Mouse (Mus musculus): ENCODE measurements around the gene Peak1.
"Not testable (repeated sequence)": the region's sequence is repeated elsewhere in the genome, so short reads cannot be mapped to it uniquely, and the experiment has no call there.

Peak1 gene

DNA sequence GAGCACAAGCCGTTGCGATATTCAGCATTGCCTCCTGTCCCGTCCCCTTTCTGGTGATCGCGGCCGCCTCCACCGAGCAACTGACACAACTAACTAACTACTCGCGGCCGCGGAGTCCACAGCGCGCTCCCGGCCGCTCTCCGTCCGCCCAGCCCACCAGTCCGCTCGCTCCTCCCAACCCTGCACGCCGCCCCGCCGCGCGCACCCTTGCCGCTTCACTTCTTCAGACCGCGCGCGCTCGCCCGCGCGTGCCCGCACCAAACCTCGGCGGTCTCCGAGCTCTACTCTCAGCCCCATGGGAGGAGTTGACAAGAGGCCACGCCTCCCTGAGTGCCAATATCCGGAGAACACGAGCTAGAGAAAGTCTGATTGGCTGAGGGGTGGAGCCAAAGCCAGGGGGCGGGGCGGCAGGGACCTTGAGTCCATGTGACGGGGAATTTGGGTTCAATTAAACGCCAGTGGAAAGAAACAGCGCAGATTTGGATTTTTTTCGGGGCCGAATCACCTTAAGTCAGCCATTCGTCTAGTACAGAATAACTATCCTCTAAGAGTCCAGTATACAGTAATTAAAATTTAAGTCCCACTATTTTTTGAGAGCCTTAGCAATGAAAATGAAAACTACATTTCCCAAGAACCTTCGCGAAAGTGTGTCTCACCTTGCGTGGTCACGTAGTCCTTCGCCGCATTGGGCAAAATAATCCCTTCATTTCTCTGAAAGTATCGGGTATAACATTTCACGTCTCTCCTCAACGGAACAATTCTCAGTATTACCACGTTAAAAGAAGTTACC, at the start of gene Peak1, which contains the start of gene Hmg20a:
Gene Peak1, minus strand, starts transcription at position 120 of the 790 bp plus-strand sequence.
Gene Hmg20a, plus strand, starts transcription at position 662 of the 790 bp plus-strand sequence.
- DNase-seq (ENCODE audit: low spot score), result peak; percentile 100

DNA sequence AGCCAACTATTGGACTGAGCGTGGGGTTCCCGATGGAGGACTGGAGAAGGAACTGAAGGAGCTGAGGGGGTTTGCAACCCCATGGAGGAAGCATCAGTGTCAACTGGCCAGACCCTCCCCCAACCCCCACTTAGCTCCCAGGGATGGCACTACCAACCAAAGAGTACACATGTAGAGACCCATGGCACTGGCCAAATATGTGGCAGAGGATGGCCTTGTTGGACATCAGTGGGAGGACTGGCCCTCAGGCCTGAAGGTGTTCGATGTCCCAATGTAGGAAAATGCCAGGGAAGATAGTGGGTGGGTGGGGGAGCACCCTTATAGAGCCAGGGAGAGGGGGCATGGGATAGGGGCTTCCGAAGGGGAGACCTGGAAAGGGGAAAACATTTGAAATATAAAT, 48.4 kb upstream of the Peak1 start:
- DNase-seq (ENCODE audit: low spot score), result no peak

DNA sequence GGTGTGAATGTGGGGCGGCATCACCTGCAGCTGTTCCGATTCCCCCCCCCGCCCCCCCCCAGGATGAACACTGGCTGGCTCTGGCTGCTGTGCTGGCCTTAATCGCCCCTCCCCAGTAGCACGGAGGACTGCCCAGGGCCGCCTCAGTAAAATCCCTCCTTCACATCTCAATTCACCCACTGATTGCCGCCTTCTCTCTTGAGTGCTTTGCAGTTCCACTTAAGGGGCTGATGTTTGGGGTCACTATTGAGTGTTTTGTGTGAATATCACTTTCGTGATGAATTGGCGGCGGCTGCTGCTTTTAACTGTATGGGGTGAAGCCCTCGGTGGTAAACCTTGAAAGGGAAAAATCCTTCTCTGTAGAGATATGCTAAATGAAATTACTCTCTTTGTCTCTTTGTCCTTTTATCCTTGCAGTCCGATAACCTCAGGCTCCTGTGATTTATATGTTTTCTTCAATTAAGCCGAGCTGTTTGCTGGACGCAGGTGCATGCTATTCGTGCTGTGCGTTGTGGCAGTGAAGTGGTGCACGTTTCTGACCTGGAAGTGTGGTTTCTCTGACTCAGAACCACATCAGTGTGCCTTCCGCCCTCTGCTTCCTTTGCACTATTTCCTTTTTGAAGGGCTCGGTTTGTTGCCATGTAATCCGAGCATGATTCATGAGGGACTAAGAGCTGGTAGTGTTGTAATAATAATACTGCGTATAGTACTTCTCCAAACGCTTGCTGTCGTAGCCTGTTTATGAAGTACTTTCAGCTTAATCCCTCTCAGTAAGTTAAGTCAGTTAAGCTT, 47.2 kb upstream of the Peak1 start:
- peak; percentile 14 for DNase-seq (ENCODE audit: low spot score)

DNA sequence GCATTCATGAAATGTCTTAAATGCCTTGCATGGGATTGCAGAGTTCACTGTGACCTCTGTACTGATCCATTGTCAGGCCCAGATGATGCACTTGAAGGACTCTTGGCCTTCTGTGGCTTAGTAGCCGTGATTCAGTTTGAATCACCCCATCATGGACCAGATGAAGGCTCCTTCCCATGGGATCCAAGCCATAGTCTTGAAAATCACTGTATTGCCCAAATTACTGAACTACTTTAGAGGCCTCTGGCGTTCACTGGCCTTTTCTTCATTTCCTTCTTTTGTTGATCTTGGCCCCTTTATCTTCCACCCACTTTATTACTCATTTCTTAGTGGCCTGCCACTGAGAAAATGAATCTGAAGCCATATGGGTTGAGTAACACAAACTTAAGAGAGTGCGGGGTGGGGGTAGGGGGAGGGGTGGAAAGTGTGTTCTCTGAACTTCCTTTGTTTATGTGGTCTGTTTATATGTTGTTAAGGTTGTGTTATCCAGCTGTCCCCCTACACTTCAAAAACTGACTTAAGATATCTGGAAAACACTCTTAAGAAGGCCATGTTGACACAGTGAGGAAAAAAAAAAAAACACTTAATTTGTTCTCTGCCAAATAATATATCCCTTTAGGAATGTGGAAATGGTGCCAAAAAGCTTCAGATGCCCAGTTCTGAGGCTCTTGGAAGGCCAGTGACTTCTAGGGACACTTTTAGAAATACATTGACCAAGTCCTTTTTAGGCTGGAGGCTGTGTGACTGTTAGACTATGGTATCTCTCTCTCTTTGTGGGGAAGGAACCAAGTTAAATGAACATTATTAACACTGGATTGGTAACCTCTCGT, 46.0 kb upstream of the Peak1 start:
- peak; percentile 70 for DNase-seq (ENCODE audit: low spot score)

DNA sequence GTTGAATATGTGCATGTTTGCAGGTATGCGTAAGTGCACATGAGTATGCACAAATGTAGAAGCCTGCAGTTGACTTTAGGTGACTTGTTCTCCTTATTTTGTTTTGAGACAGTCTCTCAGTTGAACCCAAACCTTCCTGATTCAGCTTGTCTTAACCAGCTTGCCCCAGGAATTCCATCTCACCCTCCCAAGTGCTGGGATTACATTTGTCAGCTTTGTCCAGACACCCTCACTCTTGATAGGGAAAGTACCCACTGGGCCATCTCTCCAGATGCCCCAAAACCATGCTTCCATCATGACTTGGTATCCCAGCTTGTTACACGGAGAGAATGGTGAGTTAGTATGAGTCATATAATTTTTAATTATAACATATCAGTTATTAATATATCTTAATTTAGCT, 45.2 kb upstream of the Peak1 start:
- DNase-seq (ENCODE audit: low spot score), result peak; percentile 3

DNA sequence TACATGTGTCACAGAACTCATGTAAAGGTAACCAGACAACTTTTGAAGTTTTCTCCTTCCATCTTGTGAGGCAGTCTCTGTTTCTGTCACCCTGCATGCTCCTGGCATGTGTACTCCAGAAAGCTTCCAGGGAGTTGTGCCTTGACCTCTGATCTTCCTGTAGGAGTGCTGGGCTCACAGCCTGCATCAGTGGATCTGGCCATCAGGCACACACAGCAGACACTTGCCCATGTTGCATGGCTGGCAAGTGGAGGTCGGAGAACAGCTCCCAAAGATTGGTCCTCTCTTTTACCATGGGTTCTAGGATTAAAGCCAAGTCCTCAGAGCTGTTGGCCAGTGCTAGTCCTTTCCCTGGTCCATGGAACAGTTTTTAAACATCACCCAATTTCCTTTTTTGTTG, 44.7 kb upstream of the Peak1 start:
- DNase-seq (ENCODE audit: low spot score), result peak; percentile 47

DNA sequence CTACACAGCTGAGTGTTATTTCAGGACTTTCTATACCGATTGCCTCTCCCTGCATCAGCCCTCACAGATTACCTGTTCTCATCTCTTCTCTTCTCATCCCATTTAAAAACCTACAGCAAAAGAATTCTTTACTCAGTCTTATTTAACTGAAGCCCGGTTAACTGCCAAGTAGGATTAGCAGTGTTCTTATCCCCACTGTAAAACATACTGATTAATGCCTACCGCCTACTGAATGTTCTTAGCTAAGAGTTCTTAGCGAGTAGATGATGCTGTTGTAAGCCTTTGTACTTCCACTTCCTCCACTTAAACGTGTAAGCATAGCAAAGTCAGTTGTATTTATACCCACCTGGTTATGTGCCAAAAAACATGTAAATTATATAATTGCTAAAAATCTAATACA, 43.1 kb upstream of the Peak1 start:
- no peak for DNase-seq (ENCODE audit: low spot score)

DNA sequence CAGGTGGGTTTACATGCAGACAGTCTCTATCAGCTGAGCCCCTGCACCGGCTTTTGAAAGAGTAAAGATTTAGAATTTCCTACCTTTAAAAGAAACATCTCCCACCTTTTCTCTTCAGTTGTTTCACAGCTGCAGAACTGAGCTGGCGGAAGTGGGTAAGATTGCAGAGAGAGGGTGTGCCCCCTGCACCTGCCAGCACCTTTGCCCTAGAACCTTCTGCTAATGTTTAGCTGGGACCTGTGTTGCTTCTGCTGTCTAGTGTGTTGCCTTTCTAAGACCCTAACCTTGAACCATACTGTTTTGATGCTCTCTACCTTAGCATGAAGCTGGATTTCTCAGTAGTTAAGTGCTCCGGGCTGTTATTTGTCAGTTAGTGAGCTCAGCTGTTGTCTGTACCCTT, 38.6 kb upstream of the Peak1 start:
- no peak for DNase-seq (ENCODE audit: low spot score)

DNA sequence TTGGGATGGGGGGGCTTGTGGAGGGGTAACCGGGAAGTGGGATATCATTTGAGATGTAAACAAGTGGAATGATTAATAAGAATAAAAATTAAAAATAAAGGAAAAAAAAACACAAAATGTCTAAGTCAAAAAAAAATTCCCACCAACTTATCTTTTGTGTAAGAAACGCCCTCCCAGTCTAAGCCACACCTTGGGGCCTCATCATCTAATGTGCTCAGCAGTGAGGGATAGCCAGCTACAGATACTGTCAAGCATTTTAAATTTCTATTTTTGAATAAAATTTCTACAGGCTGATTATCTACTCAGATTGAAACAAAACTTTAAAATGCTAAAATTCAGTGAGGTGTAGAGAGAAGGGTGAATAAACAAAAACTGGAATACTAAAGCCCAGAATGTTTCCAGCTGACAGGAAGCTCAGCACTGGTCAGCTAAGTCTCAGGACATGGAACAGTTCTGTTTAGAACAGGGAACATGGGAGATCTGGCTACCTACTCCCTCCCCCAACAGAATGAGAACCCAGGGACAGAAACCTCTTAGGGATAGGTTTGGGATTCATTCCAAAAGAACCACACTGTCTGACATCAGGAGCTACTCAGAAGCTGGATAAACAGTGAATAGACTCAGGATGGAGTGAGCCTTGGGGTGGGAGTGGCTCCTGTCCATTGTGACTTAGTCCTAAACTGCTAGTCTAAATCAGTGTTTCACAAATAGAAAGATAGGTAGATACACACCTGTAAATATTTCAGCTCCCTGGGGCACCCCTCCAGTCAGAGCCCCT, 35.4 kb upstream of the Peak1 start:
- no peak for DNase-seq (ENCODE audit: low spot score)

DNA sequence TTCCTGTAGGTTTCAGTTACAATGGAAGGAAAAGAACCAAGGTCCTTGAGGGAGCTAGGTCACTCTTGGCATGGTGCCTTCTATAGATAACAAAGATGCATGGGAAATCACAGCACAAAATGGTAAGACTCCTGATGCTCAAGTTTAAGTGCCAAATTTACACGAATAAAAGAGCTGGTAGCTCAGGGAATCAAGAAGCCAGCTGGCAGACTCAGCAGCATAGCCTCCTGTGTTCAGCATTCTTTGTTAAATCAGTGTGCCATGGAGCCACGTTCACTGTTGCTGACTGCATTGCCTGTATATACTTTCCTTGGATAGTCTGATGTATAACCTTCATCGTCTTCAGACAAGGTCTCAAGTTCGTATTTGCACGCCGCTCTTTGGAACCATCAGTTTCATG, 33.7 kb upstream of the Peak1 start:
- no peak for DNase-seq (ENCODE audit: low spot score)

DNA sequence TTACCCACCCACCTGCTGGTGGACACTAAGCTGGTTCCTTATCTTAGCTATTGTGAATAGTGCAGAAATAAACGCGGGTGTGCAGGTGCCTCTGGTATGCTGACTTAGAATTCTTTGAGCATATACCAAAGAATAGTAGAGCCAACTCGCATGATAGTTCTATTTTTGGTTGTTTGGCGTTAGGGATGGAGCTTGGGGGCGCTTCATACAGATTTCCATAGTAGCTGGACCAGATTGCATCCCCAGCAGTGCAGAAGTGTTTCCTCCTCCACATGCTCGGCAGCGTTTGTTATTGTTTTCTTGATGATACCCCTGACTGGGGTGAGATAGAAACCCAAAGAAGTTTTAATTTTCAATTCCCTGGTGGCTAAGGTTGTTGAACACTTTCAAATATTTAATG, 21.8 kb upstream of the Peak1 start:
- DNase-seq (ENCODE audit: low spot score), result no peak

DNA sequence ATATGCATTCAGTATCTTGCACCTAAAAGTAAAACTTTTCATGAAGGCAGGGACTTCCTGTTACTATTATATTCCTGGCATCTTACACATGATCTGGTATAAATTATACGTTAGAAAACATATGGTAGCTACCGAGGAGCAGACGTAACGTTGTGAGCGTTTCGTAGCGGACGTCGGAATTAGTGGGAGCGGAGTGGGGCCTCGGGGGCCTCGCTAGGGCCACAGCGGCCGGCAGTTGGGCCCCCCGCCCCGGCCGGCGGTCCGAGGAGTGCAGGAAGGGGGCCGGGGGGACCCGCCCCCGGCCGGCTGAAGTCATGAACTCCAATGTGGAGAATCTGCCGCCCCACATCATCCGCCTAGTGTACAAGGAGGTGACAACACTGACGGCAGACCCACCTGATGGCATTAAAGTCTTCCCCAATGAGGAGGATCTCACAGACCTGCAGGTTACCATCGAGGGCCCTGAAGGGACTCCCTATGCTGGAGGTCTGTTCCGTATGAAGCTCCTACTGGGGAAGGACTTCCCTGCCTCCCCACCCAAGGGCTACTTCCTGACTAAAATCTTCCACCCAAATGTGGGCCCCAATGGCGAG, 19.5 kb upstream of the Peak1 start:
- not testable (repeated sequence) for DNase-seq (ENCODE audit: low spot score)

DNA sequence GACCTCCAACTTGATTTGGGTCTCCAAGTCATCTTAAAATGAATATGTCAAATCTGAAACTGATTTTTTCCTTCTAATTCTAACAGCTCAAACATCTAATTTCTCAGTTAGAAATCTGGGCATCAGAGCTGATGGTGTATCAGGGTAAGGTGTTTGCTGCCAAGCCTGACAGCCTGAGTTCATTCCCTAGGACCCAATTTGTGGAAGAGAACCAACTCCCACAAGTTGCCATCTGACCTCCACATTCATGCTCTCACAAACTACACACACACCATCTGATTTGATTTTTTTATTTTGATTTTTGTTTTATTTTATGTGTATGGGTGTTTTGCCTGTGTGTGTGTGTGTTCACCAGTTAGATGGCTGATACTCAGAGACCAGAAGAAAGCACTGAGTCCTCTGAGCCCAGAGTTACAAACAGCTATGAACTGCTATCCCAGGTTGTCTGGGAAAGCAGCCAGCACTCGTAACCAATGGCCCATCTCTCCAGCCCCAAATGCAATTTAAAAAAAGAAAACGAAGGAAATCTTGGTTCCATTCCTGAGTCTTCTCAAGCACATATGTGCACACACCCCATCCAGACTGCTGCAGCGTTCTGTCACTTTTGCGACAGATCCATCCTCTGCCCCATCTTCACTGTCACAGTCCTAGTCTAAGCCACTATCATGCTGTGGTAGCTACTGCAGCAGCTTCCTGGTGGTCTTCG, 18.1 kb upstream of the Peak1 start:
- no peak for DNase-seq (ENCODE audit: low spot score)

DNA sequence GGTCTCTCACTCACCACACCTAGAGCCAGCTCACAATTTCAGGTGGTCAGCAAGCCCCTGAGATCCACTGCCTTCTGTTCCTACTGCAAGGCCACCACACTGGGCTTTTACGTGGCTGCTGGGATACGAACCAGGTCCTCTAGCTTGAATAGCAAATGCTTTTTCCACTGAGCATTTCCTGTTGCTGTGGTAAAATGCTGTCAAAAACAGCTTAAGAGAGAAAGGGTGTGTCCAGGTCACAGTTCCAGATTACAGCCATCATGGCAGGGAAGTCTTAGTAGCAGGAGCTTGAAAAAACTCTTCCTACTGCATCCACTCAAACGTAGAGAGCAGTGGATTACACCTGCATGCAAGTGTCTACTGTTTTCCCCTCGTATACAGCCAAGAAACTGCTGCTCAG, 7.0 kb upstream of the Peak1 start:
- DNase-seq (ENCODE audit: low spot score), result no peak

DNA sequence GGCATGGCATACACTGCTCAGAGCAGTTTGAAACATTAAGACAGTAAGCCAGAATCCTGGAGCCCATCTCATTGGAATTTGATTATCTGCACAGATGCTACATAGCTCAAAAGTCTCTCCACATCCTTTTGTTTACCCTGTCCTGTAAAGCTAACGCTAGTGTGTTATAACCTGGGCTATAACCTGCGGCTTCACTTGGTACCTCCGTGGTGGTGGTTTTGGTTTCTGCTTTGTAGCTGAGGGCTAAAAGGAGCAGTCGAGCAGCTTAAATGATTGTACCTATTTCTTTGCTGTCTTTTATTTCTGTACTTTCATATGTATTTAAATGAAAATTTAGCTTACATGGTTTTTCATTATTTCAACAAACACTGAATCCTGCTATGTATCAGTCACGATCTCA, 4.1 kb upstream of the Peak1 start:
- DNase-seq (ENCODE audit: low spot score), result no peak

DNA sequence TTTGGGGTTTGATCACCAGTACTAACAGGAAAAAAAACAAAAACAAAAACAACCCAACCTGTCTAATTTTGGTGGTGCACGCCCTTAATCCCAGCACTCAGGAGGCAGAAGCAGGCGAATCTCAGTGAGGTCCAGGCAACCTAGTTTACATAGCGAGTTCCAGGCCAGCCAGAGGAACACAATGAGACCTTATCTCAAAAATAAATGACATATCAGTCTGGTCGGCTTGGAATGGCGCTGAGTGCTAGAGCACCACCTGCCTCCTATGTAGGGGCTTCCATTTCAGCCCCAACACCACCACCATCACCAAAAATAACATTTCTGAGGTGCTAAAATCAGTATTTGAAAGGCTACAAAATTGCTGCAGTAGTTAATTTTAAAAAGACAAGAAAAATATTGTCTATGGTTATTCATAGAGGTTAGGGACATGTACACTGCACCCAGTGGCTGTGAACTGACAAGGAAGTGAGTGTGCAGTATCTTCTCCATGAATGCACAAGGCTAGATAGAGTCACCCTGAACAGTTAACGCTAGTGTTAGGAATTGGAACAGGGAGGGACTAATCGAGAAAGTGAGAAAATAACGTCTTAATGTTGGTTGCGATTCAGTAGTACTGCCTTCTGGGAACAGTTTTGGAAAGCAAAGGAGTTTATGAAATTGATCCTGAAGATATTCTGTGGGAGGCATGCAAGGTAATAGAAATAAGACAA, 3.2 kb upstream of the Peak1 start:
- DNase-seq (ENCODE audit: low spot score), result no peak

DNA sequence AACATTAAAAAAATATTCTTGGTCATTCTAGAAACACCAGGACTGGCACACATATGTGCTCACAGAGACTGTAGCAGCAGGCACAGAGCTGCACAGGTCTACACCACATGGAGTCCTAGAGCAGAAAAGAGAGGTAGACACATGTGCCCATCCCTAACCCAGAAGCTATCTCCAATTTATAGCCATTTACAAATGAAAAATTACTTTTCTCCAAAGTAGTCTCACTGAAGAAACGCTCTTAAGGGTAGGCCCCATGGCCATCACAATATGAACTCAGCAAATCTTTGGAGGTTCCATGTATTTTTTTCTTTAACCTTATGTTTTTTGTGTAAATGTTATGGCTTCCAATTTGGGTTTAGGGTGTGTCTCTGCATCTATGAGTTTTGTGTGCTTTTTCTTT, 2.4 kb upstream of the Peak1 start:
- no peak for DNase-seq (ENCODE audit: low spot score)

DNA sequence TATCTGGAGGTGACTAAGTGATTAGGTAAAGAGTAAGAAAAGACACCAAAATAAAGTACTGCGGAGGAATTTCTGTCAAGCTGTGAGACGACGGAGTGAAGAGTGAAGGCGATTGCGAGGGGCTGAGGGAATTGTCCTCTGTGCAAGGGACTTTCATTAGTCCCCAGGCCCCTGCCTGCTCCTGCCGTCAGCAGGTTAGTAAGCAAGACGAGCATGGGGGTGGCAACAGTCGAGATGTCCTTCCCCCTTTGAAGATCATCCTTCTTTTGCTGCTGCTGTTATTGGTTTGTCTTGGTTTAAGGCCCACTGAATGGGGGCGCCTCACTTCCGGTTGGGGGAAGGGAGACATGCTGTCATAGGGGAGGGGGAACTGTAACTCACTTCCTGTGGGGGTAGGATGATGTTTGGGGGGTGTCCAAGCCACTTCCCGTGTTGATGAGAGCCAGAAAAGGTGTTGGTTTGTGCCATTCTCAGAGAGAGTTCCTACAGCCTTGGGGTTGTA, 922 bp upstream of the Peak1 start:
- DNase-seq (ENCODE audit: low spot score), result peak; percentile 80

DNA sequence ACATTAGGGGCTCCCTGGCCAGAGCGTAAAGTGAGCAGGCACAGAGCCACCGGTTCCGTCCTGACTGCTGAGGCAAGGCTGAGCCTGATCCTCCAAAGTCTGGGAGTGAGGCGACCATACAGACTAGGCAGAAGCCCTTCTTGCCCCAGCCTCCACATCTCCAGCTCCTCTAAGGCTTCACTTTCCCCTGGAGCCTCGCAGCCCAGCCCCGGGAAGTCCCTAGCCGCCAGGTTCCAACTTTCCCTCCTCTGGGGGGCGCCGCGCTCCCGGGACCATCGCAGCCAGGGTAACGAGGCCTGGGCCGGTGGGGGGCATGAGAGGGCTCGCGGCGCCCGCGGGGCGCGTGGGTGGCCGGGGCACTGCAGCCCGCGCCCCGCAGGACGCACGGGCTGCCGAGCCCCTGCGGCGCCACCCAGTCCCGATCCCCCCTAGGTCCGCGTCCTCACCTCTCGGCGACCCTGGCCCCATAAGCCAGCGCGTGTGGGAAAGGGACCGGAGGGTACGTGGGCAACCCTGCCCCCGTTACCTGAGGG, 386 bp downstream of the Peak1 start:
- DNase-seq (ENCODE audit: low spot score), result peak; percentile 72

Measured in adipocyte (in vitro differentiated cells).